Mouse (Mus musculus): ENCODE results near the gene Dpep3.

Gene Dpep3

DNA sequence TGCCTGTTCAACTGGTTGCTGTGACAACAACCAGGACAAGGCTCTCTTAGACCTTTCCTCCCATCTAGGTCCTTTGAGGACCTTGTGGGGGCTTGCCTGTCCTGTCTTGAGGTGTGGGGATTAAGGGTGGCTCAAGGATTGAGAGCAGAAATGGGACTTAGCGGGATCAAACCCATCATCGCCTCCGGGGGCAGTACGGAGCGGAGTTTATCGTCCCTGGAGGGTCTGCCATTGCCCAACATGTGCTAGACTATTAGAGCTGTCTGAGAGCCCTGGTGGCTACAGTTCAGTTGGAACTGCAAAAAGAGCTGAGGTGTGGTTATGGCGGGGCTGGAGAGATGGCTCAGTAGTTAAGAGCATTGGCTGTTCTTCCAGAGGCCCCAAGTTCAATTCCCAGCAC is 3.9 kb downstream of the Dpep3 start:
- no peak for DNase-seq (ENCODE audit: low spot score in 2 of 2)

DNA sequence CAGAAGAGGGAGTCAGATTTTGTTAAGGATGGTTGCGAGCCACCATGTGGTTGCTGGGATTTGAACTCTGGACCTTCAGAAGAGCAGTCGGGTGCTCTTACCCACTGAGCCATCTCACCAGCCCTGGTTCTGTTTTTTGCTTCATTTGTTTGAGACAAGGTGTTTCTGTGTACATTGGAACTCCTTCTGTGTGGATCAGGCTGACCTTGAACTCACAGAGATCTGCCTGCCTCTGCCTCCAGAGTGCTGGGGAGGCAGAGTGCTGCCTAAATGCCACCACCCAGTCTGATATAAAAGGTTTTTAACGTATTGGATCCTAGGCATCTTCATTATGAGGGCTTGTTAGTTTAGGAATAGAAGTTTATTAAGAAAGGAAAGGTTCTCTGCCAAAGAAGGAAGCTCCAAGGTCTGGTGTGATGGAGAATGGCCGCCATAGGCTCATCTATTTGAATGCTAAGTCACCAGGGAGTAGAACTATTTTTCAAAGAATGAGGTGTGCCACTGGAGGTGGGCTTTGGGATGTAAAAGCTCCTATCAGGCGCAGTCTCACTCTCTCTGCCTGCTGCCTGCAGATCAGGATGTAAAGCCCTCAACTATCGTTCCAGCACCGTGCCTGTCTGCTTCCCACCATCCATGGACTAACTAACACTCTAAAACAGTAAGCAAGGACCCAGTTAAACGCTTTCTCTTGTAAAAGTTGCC is 8.1 kb downstream of the Dpep3 start:
- no peak for DNase-seq (ENCODE audit: low spot score in 2 of 2)

DNA sequence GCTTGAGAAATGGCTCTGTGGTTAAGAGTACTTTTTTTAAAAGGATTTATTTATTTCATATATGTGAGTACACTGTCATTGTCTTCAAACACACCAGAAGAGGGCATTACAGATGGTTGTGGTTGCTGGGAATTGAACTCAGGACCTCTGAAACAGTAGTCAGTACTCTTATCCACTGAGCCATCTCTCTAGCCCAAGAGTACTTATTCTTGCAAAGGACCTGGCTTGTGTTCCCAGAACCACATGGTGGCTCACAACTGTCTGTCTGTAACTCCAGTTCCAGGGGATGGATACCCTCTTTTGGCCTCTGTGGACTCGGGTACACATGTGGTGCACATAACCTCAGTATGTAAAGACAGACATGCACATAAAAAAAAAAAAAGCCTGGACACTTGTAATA is 9.9 kb downstream of the Dpep3 start:
- no peak for DNase-seq (ENCODE audit: low spot score in 2 of 2)

DNA sequence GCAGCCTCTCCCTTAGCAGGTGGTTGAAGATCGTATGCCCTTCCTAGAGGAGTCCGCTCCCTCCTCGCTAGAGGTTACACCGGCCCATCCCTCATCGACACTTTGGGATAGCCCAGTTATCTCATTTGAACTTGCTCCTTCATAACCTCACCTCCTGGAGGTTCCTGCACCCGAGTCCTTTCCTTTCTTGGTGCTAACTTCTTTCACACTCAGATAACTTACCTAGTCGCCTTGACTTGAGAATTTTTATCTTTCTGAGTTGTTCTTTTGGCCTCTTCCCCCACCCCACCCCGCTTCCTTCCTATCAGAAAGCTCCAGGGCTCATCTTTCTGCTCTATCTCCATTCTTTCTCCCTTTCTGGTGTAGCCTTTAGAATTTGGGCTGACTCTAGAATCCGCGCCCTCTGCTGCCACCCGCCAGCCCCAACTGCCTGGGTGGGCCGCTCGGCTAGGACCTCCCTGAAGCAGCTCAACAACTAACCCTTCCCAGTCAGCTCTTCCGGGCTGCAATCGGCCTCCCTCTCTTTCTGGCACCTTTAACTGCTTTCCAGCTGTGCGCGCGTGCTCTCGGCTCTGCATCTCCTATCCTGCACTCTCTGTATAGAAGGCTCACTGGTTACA is 12.4 kb downstream of the Dpep3 start:
- DNase-seq (ENCODE audit: low spot score in 2 of 2) = no peak

DNA sequence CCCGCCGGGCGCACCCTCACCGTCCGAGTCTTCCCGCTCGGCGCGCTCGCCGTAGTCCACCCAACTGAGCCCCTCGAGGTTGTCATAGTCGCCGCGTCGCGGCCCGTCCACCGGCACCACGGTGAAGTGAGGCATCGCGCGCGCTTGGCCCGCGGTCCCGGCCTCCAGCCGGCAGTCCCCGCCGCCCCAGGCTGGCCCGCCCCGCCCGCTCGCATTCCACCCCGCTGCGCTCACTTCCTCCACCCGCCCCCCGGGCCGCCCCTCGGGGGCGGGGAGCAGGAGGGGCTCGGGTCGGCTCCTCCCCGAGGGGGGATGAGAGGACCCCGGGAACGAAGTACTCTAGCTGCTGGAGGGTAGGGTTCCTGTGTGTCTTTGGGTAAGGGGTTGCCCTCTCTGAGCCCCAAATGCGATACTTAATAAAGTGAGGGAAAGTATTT is 13.3 kb downstream of the Dpep3 start, which contains the start of gene Slc12a4:
Gene Slc12a4, minus strand, starts transcription at position 193 of the 437 bp plus-strand sequence.
- DNase-seq (ENCODE audit: low spot score in 2 of 2) = peak; percentile 59 to 77

DNA sequence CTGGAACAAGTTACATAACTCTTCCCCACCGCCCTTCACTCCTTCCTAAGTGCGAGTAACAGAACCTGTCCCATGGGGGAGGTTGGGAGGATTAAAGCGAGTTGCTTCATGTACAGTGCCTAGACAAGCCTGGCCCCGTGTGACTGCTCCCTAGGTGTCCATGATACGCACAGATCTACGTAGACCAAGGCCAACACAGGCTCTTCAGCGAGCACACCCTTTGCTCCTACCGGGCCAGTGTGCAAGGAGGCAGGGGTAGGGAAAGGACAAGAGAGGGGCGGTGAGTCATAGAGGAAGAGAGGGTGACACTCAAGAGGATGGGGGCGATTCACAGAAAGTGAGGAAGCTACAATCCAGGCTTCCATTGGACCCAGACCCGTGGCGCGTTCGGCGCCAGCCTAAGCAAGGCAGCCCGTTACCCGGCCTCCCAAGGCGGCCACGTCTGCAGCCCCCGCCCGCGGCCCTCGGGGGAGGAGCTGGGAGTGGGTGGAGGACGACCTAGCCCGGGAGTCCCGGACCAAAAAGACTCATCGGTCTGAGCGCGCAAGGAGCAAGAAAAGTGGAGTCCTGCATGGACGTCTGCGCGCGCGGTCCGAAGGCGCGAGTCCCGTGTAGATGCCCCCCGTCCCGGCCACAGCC is 13.8 kb downstream of the Dpep3 start:
- peak in 1 of 2 experiments; percentile 45 for DNase-seq (ENCODE audit: low spot score in 2 of 2)

DNA sequence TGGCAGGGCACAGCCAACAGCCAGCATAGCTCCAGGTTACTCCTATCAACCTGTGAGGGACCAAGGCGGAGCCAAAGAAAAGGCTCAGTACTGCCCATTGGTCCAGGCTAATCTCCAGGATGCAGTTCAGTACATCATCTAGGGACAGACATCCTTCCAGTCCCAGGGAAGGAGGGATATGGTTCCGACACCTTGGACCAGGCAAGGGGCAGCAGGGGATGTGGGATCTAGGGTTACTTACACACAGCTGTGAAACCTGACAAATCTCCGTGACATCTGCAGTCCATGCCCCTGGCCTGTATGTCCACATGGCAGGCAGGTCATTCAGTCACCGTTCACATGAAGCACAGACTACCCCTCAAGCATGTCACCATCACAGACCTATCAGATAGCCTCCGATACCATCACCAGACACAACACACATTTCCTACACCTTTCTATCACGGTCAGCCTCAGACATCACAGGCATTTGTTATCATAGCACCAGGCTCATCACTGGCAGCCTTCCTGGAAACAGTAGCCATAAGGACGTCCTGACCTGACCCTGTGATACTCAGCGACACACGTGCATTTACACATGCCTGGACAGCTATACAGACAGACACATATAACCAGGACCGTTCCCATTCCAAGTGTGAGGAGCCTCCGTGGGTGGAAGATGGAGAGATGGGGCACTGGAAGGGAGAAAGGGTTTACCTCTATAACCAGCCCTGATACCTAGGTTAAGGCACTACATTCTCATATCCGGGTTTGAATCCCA is 14.5 kb downstream of the Dpep3 start:
- DNase-seq (ENCODE audit: low spot score in 2 of 2) = no peak

DNA sequence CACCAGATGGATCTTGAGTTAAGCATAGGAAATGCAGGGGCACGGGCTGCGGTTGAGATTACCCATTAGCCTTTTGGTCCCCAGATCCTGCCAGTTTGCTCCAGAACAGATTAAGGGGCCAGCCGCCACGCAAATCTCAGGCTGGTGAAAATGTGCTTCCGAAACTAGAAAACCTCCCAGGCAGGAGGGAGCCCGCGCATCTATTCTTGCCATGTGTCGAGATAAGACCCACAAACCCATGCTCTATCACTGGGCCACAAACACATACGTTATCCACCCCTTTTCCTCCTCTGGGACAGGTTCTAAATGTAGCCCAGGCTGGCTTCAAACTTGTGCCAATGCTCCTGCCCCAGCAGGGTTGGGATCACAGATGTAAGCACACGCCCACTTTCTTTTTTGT is 17.7 kb downstream of the Dpep3 start:
- no peak for DNase-seq (ENCODE audit: low spot score in 2 of 2)

DNA sequence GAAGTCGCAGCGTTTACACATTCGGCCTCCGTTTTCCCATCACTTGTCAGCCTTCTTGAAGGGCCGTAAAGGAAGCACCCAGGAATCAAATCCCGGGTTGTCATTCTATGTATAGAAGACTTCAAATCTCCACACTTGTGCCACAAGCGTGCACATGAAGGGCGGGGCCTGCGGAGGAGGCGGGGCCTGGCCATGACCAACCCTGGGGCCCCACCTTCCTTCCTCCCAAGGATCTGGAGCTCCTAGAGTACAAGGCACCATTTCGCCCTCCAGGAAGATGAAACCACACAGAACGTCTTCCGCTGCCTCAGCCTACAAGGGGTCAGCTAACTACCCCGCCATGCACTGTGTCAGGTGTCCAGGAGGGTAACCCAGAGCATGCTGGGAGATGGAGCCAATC is 18.1 kb downstream of the Dpep3 start:
- peak in 1 of 2 experiments; percentile 13 for DNase-seq (ENCODE audit: low spot score in 2 of 2)

DNA sequence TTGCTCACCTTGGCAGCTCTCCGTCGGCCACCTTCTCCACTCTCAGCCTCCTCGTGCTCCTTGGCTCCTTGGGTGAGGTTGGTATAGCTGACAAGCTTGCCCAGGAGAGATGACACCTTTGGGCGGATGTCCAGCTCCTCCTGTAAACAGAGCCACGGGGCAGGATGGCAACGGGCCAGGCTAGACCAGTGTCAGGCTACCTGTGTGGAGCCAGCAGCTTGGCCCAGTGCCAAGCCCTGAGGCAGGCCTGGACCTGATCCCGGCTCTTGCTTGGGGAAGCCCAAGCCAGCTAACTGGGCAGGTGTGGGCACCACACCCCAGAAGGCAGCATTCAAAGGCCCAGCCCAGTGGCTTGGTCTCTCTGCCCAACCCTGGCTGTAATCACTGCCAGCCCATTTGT is 19.9 kb downstream of the Dpep3 start:
- DNase-seq (ENCODE audit: low spot score in 2 of 2) = peak in 1 of 2 experiments; percentile 43

DNA sequence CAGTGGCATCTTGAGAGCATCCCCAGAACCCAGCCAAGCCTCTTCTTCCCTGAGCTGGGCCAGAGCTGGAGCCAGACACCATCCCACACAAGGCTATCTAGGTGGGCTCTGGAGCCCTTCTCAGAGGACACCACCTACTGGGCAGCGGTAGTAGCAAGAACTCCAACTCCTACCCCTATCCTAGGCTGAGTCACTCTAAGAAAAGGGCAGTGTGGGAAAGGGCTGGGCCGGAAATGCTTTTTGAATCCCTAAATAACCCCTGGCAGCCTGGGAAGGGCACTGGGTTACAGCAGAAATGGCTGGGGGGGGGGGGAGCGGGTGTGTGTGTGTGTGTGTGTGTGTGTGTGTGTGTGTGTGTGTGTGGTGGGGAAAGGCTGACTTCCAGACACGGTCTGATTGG is 21.4 kb downstream of the Dpep3 start:
- DNase-seq (ENCODE audit: low spot score in 2 of 2) = peak in 1 of 2 experiments; percentile 16

DNA sequence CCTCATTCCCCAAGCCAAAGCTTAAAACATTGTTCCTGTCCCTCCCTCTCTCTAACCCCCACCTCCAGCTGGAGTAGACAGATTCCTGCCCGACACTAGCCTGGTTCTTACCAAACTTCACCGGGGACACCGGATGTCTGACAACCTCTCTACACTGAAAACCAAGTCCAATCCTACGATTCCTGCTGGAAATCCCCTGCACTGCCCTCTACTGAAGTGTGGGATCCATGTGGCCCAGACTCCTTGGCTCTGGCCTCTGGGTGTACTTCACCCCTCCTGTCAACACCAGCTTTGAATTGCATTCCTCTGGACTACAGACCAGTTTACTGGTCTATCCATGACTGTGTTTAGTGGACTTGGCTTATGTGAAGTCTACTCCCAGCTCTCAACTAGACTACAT is 22.7 kb downstream of the Dpep3 start:
- DNase-seq (ENCODE audit: low spot score in 2 of 2) = no peak

DNA sequence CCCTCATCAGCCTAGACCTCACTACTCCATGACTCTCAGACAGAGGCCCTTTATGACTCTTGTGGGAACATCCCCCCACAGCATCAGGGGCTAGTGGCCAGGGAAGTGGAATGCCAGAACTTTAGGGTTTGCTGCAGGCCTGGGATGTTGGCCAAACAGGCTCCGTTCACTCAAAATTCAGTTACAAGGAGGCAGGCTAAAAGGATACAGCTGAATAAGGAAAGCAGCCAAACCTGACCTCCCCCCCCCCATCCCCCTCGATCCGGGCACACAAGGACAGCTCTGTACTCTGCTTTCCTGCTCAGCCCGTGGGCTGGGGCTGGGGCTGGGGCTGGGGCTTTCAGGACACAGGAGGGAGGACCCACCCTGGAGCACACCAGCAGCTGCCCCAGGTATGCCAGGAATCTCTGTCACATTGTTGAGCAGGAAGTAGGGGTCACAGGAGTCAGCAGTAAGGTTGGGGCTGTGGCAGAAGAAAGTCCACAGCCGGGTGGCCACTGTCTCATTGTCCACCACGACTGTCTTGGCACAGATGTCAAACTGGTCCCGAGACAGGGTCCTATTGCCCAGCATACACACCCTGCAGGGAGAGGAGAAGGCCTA is 28.1 kb downstream of the Dpep3 start:
- peak; percentile 84 to 86 for DNase-seq (ENCODE audit: low spot score in 2 of 2)

DNA sequence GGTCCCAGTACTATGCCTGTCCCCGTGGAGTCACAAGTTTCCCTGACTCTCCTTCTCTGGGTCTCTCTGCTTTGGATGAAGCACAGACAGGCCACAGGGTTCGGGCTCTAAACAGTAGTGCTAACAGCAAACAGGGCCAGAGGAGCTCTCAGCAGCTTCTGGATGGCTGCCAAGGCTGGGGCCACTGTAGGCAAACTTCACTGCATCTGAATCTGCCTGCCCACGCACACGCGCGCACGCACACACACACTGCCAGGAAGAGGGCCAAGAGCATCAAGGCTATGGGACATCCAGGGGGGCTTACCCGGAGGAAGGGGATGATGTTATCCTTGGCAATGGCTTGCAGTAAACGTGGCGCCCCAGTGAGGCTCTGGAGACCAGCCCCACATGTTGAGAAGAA is 29.9 kb downstream of the Dpep3 start:
- peak; percentile 84 to 86 for DNase-seq (ENCODE audit: low spot score in 2 of 2)

DNA sequence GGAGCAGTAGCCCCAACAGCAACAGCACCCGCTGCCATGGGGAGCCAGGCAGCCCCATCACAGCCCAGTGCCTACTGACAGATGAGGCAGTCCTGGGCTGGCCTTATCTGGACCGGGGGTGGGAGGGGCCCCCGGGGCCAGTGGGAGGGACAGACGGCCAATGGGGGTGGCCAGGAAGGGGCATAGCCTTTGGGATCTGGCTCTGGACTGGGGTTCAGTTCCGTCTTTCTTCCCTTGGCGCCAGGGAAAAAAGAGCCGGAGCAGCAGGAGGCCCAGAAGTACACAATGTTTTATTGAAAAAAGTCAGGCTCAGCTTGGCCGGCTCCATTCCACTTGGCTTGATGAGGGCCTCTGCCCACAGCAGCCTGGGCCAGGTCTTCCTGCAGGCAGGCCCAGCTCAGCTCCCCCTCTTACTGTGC is 35.9 kb downstream of the Dpep3 start, which contains the start of gene Lcat:
Gene Lcat, minus strand, starts transcription at position 62 of the 419 bp plus-strand sequence.
- DNase-seq (ENCODE audit: low spot score in 2 of 2) = peak; percentile 74 to 78

DNA sequence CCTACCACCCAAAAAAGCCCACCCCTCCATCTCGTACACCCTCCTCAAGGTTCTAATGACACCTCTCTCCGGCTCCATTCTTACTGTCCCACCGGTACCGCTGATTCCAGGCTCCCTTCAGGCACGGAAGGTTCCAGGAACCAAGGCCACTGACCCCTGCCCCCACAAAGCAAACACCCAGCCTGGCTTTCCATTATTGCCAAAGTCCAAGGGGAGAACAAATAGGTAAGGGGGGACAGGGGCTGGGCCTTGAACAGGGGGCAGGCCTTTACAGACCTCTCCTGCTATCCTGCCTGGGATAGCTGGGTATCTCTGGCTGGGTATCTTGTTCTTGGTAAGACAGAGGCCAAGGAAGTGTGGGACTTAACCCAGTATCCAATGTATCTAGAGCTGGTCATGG is 36.7 kb downstream of the Dpep3 start:
- no peak for DNase-seq (ENCODE audit: low spot score in 2 of 2)

DNA sequence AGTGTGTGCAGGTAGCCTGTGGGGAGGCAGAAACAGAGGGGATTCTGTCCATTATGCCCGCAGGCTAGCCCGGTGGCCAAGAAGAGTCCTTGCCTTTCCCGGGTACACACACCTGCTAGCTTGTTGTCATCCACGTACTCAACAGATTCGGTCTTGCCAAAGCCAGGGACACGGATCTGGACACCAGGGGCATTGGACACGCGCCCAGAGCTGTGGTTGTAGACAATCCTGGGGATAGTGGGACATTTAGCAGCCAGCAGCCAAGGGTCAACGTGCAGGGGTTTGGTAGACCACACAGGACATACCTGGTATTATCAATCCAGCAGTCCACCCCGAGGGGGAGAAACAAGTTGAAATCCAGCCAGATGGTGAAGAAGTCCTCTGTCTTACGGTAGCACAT is 37.2 kb downstream of the Dpep3 start:
- DNase-seq (ENCODE audit: low spot score in 2 of 2) = peak in 1 of 2 experiments; percentile 28

DNA sequence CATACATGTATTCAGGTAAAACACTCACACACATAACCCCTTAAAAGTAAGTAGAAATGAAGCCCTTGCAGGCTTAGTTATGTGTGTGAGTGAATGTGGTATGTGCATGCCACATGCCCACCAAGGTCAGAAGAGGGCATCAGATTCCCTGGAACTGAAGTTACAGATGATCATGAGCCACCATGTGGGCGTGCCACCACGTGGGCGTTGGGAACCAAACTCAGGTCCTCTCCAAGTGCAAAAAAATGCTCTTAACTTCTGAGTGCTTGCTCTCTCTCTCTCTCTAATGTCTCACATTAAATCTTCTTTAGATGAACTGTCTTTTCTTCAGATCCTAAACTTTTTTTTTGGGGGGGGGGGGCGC is 40.9 kb downstream of the Dpep3 start, which contains the start of gene Psmb10:
Gene Psmb10, minus strand, starts transcription at position 139 of the 364 bp plus-strand sequence.
- DNase-seq (ENCODE audit: low spot score in 2 of 2) = no peak

DNA sequence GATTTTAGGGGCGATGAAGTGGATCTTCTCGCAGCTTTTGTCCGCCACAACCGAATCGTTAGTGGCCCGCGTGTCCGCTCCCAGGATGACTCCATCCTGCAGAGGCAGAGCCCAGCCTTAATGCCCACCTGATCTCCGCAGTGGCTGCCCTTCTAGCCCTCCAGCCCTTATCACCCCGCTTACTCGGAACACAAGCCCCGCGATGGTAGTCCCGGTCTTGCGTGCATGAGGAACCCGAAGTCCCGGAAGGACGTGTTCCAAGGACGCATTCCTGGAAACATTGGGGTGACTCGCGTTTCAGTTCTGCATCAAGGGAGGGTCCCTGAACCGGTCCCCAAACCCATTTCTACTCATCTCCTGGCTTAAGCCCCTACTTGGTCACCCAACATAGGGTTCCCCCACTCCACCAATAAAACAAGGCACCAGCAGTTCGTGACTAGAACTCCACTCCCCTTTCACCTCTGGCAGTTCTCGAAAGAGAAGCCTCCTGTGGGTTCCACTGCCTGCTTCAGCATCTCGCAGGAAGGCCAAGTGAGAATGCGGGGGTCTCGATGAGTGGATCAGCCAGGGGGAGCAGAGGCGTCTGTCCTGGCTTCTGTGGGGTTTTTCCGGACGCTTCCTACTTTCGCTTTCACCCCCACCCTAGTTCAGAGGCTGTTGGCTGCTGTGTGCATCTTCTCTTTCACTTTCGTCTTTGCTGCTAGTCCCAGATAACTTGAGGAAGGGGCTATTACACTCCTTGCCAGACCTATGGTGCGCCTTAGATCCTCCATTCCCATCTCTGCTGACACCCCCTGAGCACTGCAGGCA is 41.5 kb downstream of the Dpep3 start:
- DNase-seq (ENCODE audit: low spot score in 2 of 2) = peak in 1 of 2 experiments; percentile 56

DNA sequence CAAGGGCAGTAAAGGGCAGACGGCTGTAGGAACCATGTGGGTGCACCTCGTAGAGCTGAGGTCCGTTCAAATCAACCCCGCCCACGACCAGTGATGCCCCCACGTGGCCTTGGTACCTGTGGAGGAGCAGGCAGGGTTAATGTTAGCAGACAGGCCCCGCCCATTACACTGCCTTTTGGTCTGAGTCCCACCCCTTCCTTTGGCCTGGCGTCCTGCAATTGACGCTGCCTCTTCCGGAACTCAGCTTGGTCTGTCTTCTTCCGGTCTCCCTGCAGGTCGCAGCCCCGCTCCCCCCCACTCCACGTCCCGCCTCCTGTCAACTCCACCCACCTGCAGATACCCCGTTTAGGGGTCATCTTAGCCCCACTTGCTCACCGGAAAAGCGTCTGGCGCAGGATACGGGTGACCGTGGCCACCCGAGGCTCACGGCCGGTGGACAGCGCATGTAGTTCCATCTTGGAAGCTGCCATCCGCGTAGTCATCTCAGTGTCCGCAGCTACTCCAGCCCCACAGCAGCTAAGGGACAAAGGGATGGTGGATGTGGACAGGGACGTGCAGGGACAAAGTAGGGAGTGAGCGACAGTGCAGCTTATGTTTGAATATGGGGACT is 42.3 kb downstream of the Dpep3 start:
- DNase-seq (ENCODE audit: low spot score in 2 of 2) = peak; percentile 92 to 93
